Mouse (Mus musculus) spleen, adult 18-20 months (tissue): ENCODE data around the gene 4930519P11Rik.
A peak's percentile ranks its signal among the peaks of the same experiment; 100 is the strongest.

Source experiments
- DNase-seq, 2 experiments: peaks; one replicate each; pipeline ENCODE4 v3.0.0; 2022; ENCODE audit warnings: mixed read lengths in 2 of 2

4930519P11Rik gene

DNA sequence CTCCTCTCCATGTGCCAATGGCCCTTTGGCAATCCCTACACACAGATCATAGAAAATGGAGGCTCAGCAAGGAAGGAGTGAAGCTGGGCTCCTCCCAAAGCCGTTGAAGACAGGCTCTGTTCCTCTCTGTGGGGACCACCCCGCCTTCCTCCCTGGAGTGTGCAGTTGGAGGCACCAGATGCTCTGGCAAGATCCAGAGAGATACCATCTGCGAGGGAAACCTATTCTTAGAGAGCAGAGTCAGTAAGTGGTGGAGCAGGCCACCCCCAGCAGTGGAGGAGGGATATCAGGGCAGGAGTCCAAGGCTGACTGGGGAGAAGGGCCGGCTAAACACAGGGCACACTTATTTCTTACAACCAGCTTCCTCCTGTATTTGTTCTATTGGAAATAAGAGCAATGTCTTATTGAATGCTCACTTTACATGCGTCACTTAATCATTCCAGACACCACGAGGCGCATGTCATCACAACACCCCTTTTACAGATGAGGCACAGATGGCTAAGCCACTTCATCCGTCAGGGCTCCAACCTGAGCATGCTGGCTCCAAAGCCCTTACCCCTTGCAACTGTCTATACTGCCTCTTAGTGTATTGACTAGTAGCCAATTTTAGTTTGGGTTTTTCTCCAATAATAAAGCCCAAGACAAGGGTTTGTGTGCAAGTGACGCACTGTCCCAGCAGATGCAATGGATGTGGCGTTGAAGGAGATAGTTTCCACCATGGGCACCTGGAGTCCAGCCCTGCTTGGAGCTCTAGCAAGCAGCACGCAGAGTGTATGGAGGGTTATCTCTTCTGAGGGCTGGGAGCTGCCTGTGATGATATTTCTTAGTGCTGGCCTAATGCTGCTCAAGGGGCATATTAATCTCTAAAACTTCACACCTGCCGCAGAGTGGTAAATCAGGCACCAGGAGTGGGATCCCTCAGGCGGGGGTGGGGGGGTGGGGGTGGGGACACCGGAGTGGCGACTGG lies 29.0 kb downstream of the 4930519P11Rik start:
- no peak for DNase-seq

DNA sequence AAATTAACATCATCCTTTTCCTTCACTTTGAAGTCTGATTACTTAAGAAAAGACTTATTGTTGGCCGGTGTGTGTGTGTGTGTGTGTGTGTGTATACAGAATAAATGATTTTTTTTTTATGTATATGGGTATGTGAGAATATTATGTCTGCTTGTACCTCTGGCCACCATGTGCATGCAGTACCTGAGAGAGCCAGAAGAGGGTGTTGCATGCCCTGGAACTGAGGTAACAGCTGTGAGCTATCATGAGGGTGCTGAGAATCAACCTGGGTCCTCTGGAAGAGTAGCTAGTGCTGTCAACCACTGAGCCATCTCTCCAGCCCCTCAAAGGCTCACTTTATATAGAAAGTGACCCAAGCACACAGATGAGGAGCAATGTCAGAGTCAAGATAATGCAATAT lies 31.8 kb downstream of the 4930519P11Rik start:
- no peak for DNase-seq

DNA sequence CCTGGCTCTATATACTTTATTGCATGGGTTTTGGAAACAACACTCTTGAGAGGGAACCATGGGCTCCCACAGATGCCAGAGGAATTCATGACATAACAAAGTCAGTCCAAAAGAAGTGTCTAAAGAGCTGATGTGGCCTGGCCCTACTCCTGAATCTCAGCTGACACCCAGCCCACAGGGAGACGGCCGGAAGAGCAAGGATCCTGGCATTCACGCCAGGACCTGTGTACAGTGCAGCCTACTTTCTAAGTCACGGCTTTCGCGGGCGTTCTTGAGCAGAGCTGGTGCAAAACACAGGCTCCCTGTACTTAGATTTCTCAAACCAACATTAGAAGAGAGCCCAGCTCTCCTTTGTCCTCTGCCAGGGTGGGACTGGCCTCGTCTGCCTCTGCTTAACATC lies 32.7 kb downstream of the 4930519P11Rik start:
- DNase-seq = no peak

DNA sequence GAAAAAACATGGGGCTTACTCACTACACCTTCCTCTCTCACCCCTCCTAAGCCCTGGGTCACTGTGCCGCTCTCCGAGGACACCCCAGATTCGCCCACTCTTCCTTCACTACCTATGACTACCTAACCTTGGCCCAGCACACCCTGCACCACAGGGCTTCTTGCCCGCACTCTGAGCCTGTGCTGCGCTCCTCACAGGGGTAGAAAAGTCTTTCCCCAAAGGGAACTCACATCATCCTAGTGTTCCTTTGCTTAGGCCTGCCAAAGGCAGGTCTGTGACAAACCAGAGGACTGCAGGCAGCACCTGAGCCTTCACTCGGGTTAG lies 35.5 kb downstream of the 4930519P11Rik start:
- no peak for DNase-seq

DNA sequence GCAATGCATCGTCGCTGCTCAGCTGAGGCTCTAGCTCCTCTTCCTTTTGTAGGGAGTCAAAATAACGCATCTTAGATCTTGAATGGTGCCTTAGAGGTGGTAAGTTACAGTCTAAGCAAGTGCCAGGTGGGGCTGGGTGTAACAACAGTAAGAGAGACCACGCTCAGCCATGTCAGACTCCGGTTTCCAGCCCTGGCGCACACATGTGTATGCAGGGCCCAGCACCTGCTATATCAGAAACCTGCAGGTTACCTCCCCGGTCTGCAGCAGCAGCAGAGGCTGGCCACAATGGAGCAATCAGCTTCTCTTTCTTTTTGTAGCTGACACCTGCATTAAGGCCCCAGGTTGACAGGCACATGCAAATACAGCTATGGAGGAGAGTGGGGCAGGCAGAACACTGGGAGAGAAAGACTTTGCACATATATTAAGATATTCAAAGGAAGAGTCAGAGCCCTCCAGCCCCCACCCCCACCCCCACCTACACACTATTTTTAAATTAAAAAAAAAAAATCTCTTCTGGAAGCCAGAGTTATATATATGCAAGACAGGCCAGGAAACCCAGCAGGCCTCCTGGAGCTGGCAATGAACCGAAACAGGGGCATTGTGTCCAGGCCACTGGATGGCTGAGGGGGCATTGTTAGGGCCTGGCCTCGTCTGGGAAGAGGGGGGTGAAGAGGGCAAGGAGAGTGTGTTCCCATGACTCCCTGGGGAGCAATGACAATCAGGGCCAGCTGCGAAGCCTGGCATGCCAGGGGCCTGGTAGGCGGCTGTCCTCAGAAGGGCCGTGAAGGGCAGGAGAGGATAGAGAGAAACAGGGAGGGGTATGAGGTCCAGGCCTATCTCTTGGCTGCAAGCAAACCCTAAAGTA lies 36.1 kb downstream of the 4930519P11Rik start:
- no peak for DNase-seq

DNA sequence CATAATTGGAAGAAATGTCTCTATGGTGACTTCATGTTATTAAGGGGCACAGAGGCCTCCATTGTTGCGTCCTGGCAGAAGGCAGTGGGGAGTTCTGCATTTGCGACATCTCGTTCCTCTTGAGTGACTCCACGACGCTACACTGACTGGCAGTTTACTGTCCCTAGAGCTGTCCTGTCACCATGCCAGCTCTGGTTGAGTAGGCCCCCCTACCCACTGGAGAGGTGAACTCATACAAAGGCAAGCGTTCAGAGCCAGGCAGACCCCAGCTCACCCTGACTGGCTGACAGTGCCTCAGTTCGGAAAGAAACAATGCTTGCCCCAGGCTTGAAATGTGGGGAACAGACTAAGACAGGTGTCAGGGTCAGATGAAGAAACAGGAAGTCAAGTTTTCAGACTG lies 39.0 kb downstream of the 4930519P11Rik start:
- DNase-seq = peak; percentile 18 to 37

DNA sequence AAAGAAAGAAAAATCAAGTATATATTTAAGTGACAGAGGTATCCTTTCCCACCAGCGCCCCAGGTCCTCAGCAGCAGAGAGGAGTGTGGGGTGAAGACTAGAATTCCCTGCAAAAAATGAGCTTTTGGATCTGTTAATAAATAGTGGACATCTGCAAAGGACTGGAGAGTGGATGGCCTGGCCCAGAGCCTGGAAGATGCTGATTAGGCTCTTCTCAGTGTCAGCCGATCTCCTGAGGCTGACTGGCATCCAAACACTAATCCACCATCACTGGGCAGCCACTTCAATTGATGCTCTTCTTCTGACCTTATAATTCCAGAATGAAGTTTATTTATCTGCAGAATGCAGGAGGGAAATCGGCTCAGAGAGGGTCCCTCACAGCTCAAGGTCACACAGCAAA lies 40.2 kb downstream of the 4930519P11Rik start:
- DNase-seq = no peak

DNA sequence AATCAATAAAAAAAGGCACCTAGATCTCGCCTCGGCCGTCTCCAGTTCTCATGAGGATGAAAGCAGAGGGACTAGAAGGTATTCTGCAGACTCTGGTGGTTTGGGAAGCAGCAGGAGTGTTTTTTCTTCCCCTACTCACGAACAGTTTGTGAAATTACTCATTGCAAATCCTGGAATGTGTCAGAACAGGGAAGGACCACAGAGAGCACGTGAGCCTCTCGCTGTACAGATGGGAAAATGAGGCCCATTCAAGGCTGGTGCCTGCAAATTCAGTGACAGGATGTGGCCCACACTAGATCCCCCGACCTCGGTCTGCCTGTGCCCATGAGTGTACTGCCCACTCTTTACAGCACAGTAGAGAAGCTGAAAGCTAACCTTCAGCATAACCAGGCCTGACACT lies 41.3 kb downstream of the 4930519P11Rik start:
- no peak for DNase-seq

DNA sequence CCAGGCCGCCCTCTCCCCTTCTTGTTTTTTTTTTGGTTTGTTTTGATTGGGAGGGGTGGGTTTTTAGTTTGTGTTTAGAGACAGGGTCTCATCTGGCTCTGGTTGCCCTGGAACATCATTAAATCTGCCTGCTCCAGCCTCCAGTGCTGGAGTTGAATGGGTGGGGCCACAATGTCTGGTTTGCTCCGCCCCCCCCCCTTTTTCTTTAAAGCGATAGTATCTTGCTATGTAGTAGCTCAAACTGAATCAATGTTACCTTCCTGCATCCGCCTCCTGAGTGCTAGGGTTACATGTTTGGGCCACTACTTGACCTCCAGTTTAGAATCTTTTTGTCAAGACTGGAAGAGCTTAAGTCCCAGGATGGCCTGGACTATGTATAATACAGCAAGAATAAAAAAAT lies 42.0 kb downstream of the 4930519P11Rik start:
- DNase-seq = no peak

DNA sequence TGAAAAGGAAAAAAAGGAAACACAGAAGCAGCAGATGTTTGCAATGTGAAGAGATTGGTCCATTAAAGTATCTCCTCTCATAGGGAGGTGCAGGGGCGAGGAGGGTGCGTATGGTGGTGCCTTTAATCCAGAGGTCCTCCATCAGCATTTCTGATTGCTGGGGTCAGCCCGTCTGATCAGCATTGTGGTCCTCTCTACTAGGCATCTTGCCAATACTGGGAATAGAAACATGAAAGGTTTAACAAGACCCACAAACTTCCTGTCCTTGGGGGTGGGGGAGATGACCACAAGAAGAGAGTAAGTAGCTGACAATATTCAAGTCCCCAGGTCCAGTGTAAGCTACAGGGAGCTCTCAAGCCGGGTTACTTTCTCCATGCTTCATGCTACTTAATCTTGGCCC lies 42.6 kb downstream of the 4930519P11Rik start:
- DNase-seq = no peak

DNA sequence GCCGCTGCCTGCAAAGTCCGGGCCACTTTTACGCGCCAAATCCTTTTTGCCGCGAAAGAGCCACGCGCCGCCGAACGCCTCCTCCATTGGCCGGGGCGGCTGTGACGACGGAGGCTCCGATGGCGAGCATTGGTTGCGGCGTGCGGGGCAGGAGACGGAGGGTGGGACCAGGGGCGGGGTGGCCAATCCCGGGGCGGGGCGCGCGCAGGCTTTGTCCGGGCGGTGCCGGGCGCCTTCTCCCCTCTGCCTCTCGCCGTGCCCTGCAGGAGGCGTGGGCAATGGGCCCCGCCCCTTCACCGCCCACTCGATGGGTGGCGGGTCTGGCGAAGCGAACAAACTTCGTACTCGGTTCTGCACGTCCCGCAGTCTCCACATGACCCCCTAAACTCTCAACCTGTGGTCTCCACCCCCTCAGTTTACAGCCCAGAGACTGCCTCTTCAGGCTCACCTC lies 43.4 kb downstream of the 4930519P11Rik start, which contains the start of gene E2f1:
Gene E2f1 (minus strand): TSS at position 57 of the 451 bp plus-strand sequence.
- DNase-seq = peak; percentile 92

DNA sequence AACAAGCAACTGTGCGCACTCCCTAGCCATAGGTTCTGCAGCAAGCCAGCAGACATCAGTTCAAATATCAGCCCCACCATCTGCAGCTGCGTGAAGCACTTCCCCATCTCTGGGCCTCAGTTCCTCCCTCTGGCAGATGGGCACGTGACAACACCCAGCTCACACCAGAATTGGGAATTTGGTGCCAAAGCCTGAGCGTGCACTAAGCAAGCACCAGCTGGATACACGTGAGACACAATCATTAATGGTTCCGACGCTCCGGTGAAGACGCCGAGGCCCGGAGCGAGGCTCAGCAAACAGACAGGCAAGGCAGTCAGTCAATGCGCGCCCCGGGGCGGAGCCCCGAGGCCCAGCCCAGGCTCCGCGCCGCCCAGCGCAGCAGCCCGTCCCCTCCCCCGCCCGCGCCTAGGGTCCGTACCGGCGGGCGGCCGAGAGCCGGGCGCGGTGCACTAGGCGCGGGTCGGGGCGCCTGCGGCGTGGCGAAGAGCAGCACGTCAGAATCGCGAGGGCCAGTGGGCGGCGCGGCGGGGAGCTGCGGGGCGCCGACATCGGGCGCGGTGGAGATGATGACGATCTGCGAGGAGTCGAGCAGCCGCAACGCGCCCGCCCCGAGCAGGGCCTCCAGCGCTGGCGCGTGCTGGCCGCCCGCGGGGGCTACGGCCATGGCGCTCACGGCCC lies 44.0 kb downstream of the 4930519P11Rik start:
- peak; percentile 50 to 58 for DNase-seq

DNA sequence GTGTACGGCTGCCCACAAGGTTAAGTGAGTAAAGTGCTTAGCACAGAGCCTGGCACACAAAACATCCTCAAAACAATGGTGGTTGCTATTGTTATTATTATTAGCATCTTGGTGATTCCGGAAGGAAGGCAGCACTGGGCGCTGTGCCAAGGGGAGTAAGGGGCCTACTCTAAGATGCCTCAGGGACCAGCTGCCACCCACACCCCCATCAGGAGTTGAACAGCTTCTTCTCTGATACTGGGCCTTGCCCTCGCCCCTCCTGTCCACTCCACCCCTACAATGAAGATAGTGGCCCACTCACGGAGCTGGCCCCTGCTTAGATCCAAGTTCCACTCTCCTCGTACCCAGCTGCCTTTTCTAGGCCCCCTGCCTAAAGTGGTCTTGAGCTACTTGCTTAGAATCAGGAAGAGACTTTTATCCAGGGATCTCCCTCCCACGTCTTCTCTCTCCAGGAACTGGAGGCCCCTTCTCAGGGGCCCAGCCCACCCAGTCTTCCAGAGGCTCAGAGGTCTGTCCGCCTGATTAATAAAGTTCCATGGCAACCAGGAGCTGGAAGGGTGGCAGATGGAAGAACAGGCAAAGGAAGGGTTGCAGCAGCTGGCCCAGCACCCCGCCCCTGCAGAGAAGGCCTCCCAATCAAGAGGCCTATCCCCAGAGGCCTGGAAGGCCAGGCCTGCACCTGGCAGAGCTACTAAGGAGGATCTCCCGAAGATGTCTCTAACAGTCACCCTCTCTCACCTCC lies 44.7 kb downstream of the 4930519P11Rik start:
- no peak for DNase-seq

DNA sequence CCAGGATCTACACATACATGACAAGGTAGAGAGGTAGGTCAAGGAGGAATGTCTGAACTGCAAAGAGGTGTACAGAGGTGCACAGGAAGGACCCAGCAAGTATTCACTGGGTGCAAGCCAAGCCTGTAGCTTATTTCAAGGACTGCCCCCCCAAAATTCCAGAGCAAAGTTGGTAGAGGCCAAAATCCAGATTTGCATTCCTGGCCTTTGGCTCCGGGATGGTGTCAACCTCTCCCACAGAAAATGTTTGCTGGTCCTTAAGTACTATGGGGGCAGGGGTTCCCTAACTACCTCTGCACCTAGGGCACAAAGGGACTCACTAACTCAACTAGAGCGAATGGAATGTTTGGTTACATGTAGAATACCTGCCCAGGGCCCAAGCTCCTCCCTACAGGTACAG lies 45.5 kb downstream of the 4930519P11Rik start:
- DNase-seq = no peak

DNA sequence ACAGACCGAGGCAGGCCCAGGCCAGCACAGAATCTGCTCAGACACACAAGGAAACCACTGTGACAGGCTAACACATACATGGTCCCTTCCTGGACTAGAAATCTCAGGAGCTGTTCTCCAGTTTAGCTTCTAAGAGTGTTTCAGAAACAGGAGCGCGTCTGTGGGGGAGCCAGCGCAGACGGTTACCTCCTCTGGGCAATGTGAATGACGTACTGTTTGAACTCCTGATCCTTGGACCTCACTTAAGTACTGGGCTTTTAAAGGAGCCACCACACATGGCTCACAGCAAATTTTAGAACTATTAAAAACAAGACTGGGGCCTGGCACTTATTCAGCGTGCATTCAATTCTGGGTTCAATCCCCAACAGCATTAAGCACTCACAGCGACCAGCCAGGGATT lies 46.6 kb downstream of the 4930519P11Rik start:
- DNase-seq = no peak

DNA sequence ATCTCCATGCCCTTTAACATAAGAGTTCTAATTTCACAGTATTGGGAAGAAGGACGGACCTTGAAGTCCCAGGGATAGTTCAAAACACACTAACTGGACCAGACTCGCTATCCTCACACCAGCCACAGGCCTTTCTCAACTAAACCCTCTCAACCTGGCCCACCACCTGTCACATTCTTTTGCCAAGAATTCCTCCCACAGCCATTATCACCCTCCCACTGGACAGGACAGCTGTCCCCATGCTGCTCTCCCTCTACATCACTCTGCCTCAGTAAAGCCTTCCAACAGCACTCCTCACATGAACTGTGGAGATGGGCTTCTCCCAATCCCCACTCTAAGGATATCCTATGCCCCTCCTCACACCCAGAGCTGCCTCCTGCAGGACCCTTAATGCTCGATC lies 47.7 kb downstream of the 4930519P11Rik start:
- no peak for DNase-seq

DNA sequence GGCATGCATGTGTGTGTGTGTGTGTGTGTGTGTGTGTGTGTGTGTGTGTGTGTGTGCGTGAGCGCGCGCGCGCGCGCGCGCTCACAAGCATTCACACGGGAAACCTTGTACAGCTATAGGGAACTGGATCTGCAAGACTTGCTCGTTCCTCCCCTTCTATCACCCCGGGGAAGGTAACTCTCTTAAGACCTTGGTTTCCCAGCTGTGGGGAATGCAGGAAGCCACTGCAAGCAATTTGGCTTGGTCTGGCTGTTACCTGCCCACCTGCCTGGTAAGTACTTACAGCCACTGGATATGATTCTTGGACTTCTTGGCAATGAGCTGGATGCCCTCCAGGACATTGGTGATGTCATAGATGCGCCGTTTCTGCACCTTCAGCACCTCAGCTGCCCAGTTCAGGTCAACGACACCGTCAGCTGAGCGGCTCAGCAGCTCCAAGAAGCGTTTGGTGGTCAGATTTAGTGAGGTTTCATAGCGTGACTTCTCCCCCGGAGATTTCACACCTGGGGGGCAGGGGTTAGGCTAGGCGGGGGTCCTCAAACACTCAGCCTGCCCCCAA lies 49.5 kb downstream of the 4930519P11Rik start:
- no peak for DNase-seq
